ENCODE assay signal across 8 mouse cellular contexts in genomic region chr5:130255017-130255720, GRCm38 (mm10). TPM values are rescaled to one million over a fixed set of nuclear protein-coding genes. Genes with fewer than 3 reads are reported as not detected.
DNase-seq lines count a peak whose midpoint lies in the region; ATAC-seq lines count a peak whose summit lies in the region.

Sbds (minus strand) TSS chr5:130255530.
Tyw1 (plus strand) TSS chr5:130255619.

- H3K4me3 ChIP-seq in hindbrain, embryonic 14.5 days (replicated peaks; ENCODE audit: low read length): peak within 1 kb of the TSS; percentile 77

- peak within 1 kb of the TSS; percentile 92 for H3K9ac ChIP-seq in hindbrain, embryonic 14.5 days

- H3K4me2 ChIP-seq in hindbrain, embryonic 14.5 days (replicated peaks): peak within 1 kb of the TSS; percentile 71

- peak; percentile 92 for ATAC-seq in hindbrain, embryonic 14.5 days (ENCODE audit: low FRiP score)

- WGBS in hindbrain, embryonic 14.5 days: under 1% methylated on average over 52 of the region's 52 CpGs

- H3K4me1 ChIP-seq in hindbrain, embryonic 14.5 days (replicated peaks; ENCODE audit: control insufficient read depth, insufficient read depth, low read length): peaks cover 23% of the 10 kb centered on the region

- peak within 1 kb of the TSS; percentile 78 for H3K27ac ChIP-seq in hindbrain, embryonic 14.5 days

- peaks cover 41% of the 10 kb centered on the region for H3K36me3 ChIP-seq in hindbrain, embryonic 14.5 days (replicated peaks; ENCODE audit: control insufficient read depth, insufficient read depth)

- no peaks in the 10 kb centered on the region for H3K27me3 ChIP-seq in hindbrain, embryonic 14.5 days (ENCODE audit: control insufficient read depth, insufficient read depth, low read length)

- DNase-seq in R1 (ENCODE audit: low read depth, low spot score): peak; percentile 99
- peak; percentile 95 to 98 for DNase-seq in cerebellum, postnatal 25 days
- DNase-seq in frontal cortex, postnatal 25 days (ENCODE audit: low spot score in 2 of 2): peak; percentile 94 to 97
- DNase-seq in hindbrain, embryonic 14.5 days (ENCODE audit: low spot score): peak; percentile 100
- DNase-seq in layer of hippocampus, postnatal 36 days: peak; percentile 97
- DNase-seq in lung, postnatal 36 days: peak; percentile 99
- peak; percentile 99 for DNase-seq in retina, postnatal 1 day
- DNase-seq in urinary bladder, adult 18-20 months (ENCODE audit: low spot score in 2 of 2): peak; percentile 81 to 97

- no peaks in the 10 kb centered on the region for H3K9me3 ChIP-seq in hindbrain, embryonic 14.5 days (ENCODE audit: control insufficient read depth, low read length)

RNA-seq across cellular contexts. Expression of gene Sbds, which starts in this region (rescaled TPM):
- 48.2 and 49.9 TPM in 2 replicates for polyA plus RNA-seq in hindbrain, embryonic 14.5 days (2014; fragmentation: Nextera tagmentation; extraction: Ambion mirVana)
- total RNA-seq in layer of hippocampus, postnatal 36 days (2021): 10 to 100 TPM; 76.4 to 78.2 TPM

RNA-seq across cellular contexts. Expression of gene Tyw1, which starts in this region (rescaled TPM):
- polyA plus RNA-seq in hindbrain, embryonic 14.5 days (2014; fragmentation: Nextera tagmentation; extraction: Ambion mirVana): 20.8 and 27.2 TPM in 2 replicates
- 10 to 100 TPM; 15.2 to 18.2 TPM for total RNA-seq in layer of hippocampus, postnatal 36 days (2021)

Comparison
In these comparisons a context has a peak if more than half of its experiments do, and no peak if none do; other contexts are left out.
1. Peak in every context shown above with its lines: DNase-seq, ATAC-seq, H3K4me3 ChIP-seq and H3K27ac ChIP-seq.